Mouse (Mus musculus) kidney, embryonic 16.5 days (tissue): Measurements from ENCODE around the gene Vmn1r66. TPM values are rescaled to one million over a fixed set of nuclear protein-coding genes. Genes with fewer than 3 reads are reported as not detected.
"Not testable (repeated sequence)": the region's sequence is repeated elsewhere in the genome, so short reads cannot be mapped to it uniquely, and the experiment has no call there.

Source experiments
- ATAC-seq: fragments of 200-750 bp; cut with Nextera tagmentation; 2 replicates; pipeline ENCODE4 v1.8.0; 2017; ENCODE audit warnings: moderate TSS enrichment; ENCODE audit not compliant: low FRiP score, low TSS enrichment
- H3K27ac ChIP-seq: fragments of 300-500 bp; sonication (generic); 2 replicates; pipeline ENCODE4 v1.5.1; 2014; ENCODE audit warnings: low read length
- H3K27me3 ChIP-seq: fragments of 300-500 bp; sonication (generic); 2 replicates; pipeline ENCODE4 v1.6.1; 2014; ENCODE audit warnings: low read length, control low read depth, mixed read lengths; ENCODE audit not compliant: insufficient read depth
- H3K36me3 ChIP-seq: fragments of 300-500 bp; sonication (generic); 2 replicates; pipeline ENCODE4 v1.6.1; 2014; ENCODE audit warnings: low read length, control low read depth, mixed read lengths; ENCODE audit not compliant: insufficient read depth
- H3K4me1 ChIP-seq: fragments of 300-500 bp; sonication (generic); 2 replicates; pipeline ENCODE4 v1.6.1; 2014; ENCODE audit warnings: low read length, control low read depth, mixed read lengths; ENCODE audit not compliant: insufficient read depth
- H3K4me2 ChIP-seq: fragments of 300-500 bp; sonication (generic); replicated peaks from 2 replicates; pipeline ENCODE4 v1.6.1; 2014; ENCODE audit warnings: low read depth, low read length
- H3K4me3 ChIP-seq: fragments of 300-500 bp; sonication (generic); 2 replicates; pipeline ENCODE4 v1.5.1; 2014; ENCODE audit warnings: mild to moderate bottlenecking, low read length
- H3K9ac ChIP-seq: fragments of 300-500 bp; sonication (generic); replicated peaks from 2 replicates; pipeline ENCODE4 v1.6.1; 2014; ENCODE audit warnings: low read length
- H3K9me3 ChIP-seq: fragments of 300-500 bp; sonication (generic); 2 replicates; pipeline ENCODE4 v1.6.1; 2016; ENCODE audit warnings: low read length, control low read depth
- WGBS: fragments of 180-500 bp; shearing (Covaris S2); extraction: QIAGEN DNeasy Blood & Tissue Kit; methylation state at CpG from one replicate; pipeline ENCODE4 v1.1.7; 2014; 5-methylcytosine and 5-hydroxymethylcytosine counted together
- polyA plus RNA-seq: library from polyadenylated mRNA; unstranded; fragments of >200 nt; fragmentation: Nextera tagmentation; extraction: Ambion mirVana; gene quantifications from 2 replicates; pipeline ENCODE4 v1.2.1, GENCODE M21; 2015

Gene Vmn1r66
- not detected in 2 replicates for polyA plus RNA-seq

- Histone ChIP-seq H3K4me2 (no peak within 1 kb of the TSS), H3K4me3 (no peak within 1 kb of the TSS), H3K27ac (no peak within 1 kb of the TSS), H3K9me3 (peaks cover 9% of the 10 kb centered on the region), H3K4me1 (no peaks in the 10 kb centered on the region), H3K9ac (no peak within 1 kb of the TSS), H3K36me3 (no peaks in the 10 kb centered on the region), H3K27me3 (no peaks in the 10 kb centered on the region)
- no peak for ATAC-seq
Measured at GRCm38 (mm10) chr7:10277906-10278305, at the start of gene Vmn1r66. Vmn1r66 (minus strand) TSS chr7:10278006.

- H3K4me2 ChIP-seq, H3K36me3 ChIP-seq, H3K9ac ChIP-seq, H3K4me3 ChIP-seq, H3K27me3 ChIP-seq, H3K27ac ChIP-seq, ATAC-seq, H3K4me1 ChIP-seq: not testable (repeated sequence)
- H3K9me3 ChIP-seq, result peaks cover 15% of the 10 kb centered on the region
- WGBS, result 76% methylated on average over 15 of the region's 20 CpGs
Measured at GRCm38 (mm10) chr7:10325462-10325861, 47.7 kb upstream of the Vmn1r66 start.

GRCm38 (mm10) chr7:10252075-10252474, 25.7 kb downstream of the Vmn1r66 start:
- H3K27me3 ChIP-seq, result no peaks in the 10 kb centered on the region
- no peak overlapping the region for H3K9ac ChIP-seq
- no peak overlapping the region for H3K27ac ChIP-seq
- H3K9me3 ChIP-seq, result peaks cover 39% of the 10 kb centered on the region
- H3K4me3 ChIP-seq, result no peak overlapping the region
- no peaks in the 10 kb centered on the region for H3K36me3 ChIP-seq
- H3K4me1 ChIP-seq, result no peaks in the 10 kb centered on the region
- H3K4me2 ChIP-seq, result no peak overlapping the region
- WGBS, result 93% methylated on average over 13 of the region's 13 CpGs
- ATAC-seq, result no peak

- no peak overlapping the region for H3K4me2 ChIP-seq
- ATAC-seq, result no peak
- H3K9ac ChIP-seq, result no peak overlapping the region
- peaks cover 32% of the 10 kb centered on the region for H3K9me3 ChIP-seq
- no peaks in the 10 kb centered on the region for H3K27me3 ChIP-seq
- WGBS, result 78% methylated on average over 5 of the region's 5 CpGs
- no peaks in the 10 kb centered on the region for H3K4me1 ChIP-seq
- H3K36me3 ChIP-seq, result no peaks in the 10 kb centered on the region
- no peak overlapping the region for H3K27ac ChIP-seq
- H3K4me3 ChIP-seq, result no peak overlapping the region
Measured at GRCm38 (mm10) chr7:10249146-10249545, 28.7 kb downstream of the Vmn1r66 start.

Other genes starting within 250 kb of the Vmn1r66 start
- gene Vmn2r50, start 224.7 kb downstream of the Vmn1r66 start, polyA plus RNA-seq, result not detected in 2 replicates
- not detected in 2 replicates for gene Vmn2r51, start 172.3 kb downstream of the Vmn1r66 start, polyA plus RNA-seq
- not detected in 2 replicates for gene Vmn2r52, start 101.4 kb downstream of the Vmn1r66 start, polyA plus RNA-seq
- gene Vmn1r67, start 165.3 kb upstream of the Vmn1r66 start, polyA plus RNA-seq, result not detected in 2 replicates
- 12.3 and 12.6 TPM in 2 replicates for gene Zik1, start 217.4 kb upstream of the Vmn1r66 start, polyA plus RNA-seq